In genomic region chr5:64809864-64810263, GRCm38 (mm10) we compare ENCODE assay signal across 9 mouse cellular contexts. TPM values are rescaled to one million over a fixed set of nuclear protein-coding genes. Genes with fewer than 3 reads are reported as not detected.
DNase-seq lines count a peak whose midpoint lies in the region; ATAC-seq and TF ChIP-seq lines count a peak whose summit lies in the region.
"Had no signal": no experiment of that assay in that cellular context is flagged by ENCODE, and none has a peak within 500 bp of the region (broad histone marks: within the 10 kb centered on the region; RNA-seq: fewer than 3 reads in every experiment).

No protein-coding gene starts in this region.

- H3K4me1 ChIP-seq in kidney, embryonic 14.5 days (ENCODE audit: control insufficient read depth, insufficient read depth, low read length), result peaks cover 76% of the 10 kb centered on the region
- H3K4me1 ChIP-seq in embryonic facial prominence, embryonic 14.5 days (ENCODE audit: control insufficient read depth, insufficient read depth, low read length), result peaks cover 65% of the 10 kb centered on the region
- peaks cover 46% of the 10 kb centered on the region for H3K4me1 ChIP-seq in intestine, postnatal 0 days (replicated peaks; ENCODE audit: control insufficient read depth, insufficient read depth, low read length)

- H3K79me2 ChIP-seq in myocyte (ENCODE audit: control insufficient read depth, insufficient read depth), result peaks cover 89% of the 10 kb centered on the region

- H3K9ac ChIP-seq in kidney, embryonic 14.5 days (ENCODE audit: low read depth, low read length), result no peak overlapping the region
- H3K9ac ChIP-seq in embryonic facial prominence, embryonic 14.5 days (ENCODE audit: low read depth, low read length), result no peak overlapping the region
- no peak overlapping the region for H3K9ac ChIP-seq in intestine, postnatal 0 days (ENCODE audit: low read depth, low read length)

- DNase-seq in kidney, postnatal 4 days, result no peak
- DNase-seq in embryonic facial prominence, embryonic 14.5 days (ENCODE audit: low spot score), result no peak
- no peak for DNase-seq in gastrocnemius, postnatal 36 days
- DNase-seq in retina, postnatal 1 day, result no peak

- 88% methylated on average over 11 of the region's 11 CpGs for WGBS in kidney, embryonic 14.5 days
- 87% methylated on average over 11 of the region's 11 CpGs for WGBS in embryonic facial prominence, embryonic 14.5 days
- 56% methylated on average over 11 of the region's 11 CpGs for WGBS in intestine, postnatal 0 days

- no peaks in the 10 kb centered on the region for H3K27me3 ChIP-seq in kidney, embryonic 14.5 days (ENCODE audit: control insufficient read depth, insufficient read depth, low read length)
- no peaks in the 10 kb centered on the region for H3K27me3 ChIP-seq in embryonic facial prominence, embryonic 14.5 days (replicated peaks; ENCODE audit: control insufficient read depth, insufficient read depth, low read length)
- H3K27me3 ChIP-seq in intestine, postnatal 0 days (replicated peaks; ENCODE audit: control insufficient read depth, insufficient read depth, low read length), result no peaks in the 10 kb centered on the region
- H3K27me3 ChIP-seq in myocyte (ENCODE audit: control insufficient read depth, insufficient read depth, insufficient read length), result no peaks in the 10 kb centered on the region
- H3K27me3 ChIP-seq: Patski had no signal

- intact Hi-C loops in gastrocnemius, postnatal 36 days (cut with DNase I), result loop anchor here (5.0 kb wide), 2 partner anchors 228 to 523 kb away; no protein-coding TSS in a partner anchor

- no peak for TF ChIP-seq CTCF in intestine, postnatal 0 days (IDR thresholded peaks at IDR 0.05; ENCODE audit: low read depth)

- H3ac ChIP-seq in myocyte (ENCODE audit: control insufficient read depth, insufficient read length), result no peak overlapping the region

- H3K36me3 ChIP-seq in kidney, embryonic 14.5 days (ENCODE audit: control insufficient read depth, insufficient read depth, low read length), result peaks cover 6% of the 10 kb centered on the region; the same call in 1 of the 2 replicates
- H3K36me3 ChIP-seq in embryonic facial prominence, embryonic 14.5 days (ENCODE audit: control insufficient read depth, insufficient read depth, low read length), result 0 out of 2 replicates have a peak, but pooled peaks cover 11% of the 10 kb centered on the region
- peaks cover 6% of the 10 kb centered on the region; the same call in 1 of the 2 replicates for H3K36me3 ChIP-seq in intestine, postnatal 0 days (ENCODE audit: control insufficient read depth, insufficient read depth)
- H3K36me3 ChIP-seq in myocyte (ENCODE audit: control insufficient read depth, insufficient read depth), result peaks cover 9% of the 10 kb centered on the region

- TF ChIP-seq POLR2A in myocyte (IDR thresholded peaks at IDR 0.05; ENCODE audit: insufficient read length, low read depth), result no peak

- no peak overlapping the region for H3K4me2 ChIP-seq in kidney, embryonic 14.5 days (replicated peaks; ENCODE audit: low read depth, low read length)
- H3K4me2 ChIP-seq in embryonic facial prominence, embryonic 14.5 days (ENCODE audit: low read depth, low read length), result peak overlapping the region; percentile 41; the same call in 1 of the 2 replicates
- no peak overlapping the region; the same call in 1 of the 2 replicates for H3K4me2 ChIP-seq in intestine, postnatal 0 days (replicated peaks; ENCODE audit: low read depth)
- peak overlapping the region; percentile 95 for H3K4me2 ChIP-seq in myocyte (ENCODE audit: low read depth)

- H3K27ac ChIP-seq in kidney, embryonic 14.5 days (ENCODE audit: low read depth, low read length), result peak overlapping the region; percentile 79; the same call in 1 of the 2 replicates
- peak overlapping the region; percentile 85; the same call in 1 of the 2 replicates for H3K27ac ChIP-seq in embryonic facial prominence, embryonic 14.5 days (replicated peaks; ENCODE audit: low read depth, low read length)
- H3K27ac ChIP-seq in intestine, postnatal 0 days (ENCODE audit: low read depth, low read length), result peak overlapping the region; percentile 92

- H3K9me3 ChIP-seq in kidney, embryonic 14.5 days (ENCODE audit: control insufficient read depth, low read length), result no peaks in the 10 kb centered on the region
- H3K9me3 ChIP-seq in embryonic facial prominence, embryonic 14.5 days (ENCODE audit: control insufficient read depth, low read length), result no peaks in the 10 kb centered on the region
- no peaks in the 10 kb centered on the region for H3K9me3 ChIP-seq in intestine, postnatal 0 days (ENCODE audit: control insufficient read depth)

- no peak for ATAC-seq in kidney, embryonic 14.5 days (ENCODE audit: low FRiP score, low TSS enrichment)
- no peak for ATAC-seq in embryonic facial prominence, embryonic 14.5 days (ENCODE audit: low read depth)
- no peak for ATAC-seq in intestine, postnatal 0 days
- ATAC-seq in cerebellum, adult (ENCODE audit: insufficient number of reproducible peaks, low FRiP score, low TSS enrichment), result no peak
- ATAC-seq: Patski had no signal

- H3K4me3 ChIP-seq in kidney, embryonic 14.5 days (ENCODE audit: low read length), result no peak overlapping the region
- no peak overlapping the region for H3K4me3 ChIP-seq in embryonic facial prominence, embryonic 14.5 days (ENCODE audit: low read depth, low read length)
- H3K4me3 ChIP-seq in intestine, postnatal 0 days (ENCODE audit: low read depth, low read length), result no peak overlapping the region
- no peak overlapping the region for H3K4me3 ChIP-seq in myocyte

TF ChIP-seq in myocyte, 11 proteins besides CTCF, POLR2A, EP300 and RAD21:
- TF ChIP-seq MYOD1 (IDR thresholded peaks at IDR 0.05; ENCODE audit: control insufficient read depth in 1 of 3, insufficient read length in 2 of 3, low read depth in 2 of 3) (no peak), POLR2AphosphoS2 (IDR thresholded peaks at IDR 0.05; ENCODE audit: insufficient read length, low read depth) (peak; percentile 58)

RNA-seq across cellular contexts. Expression of gene Klf3, which starts 6.7 kb away (rescaled TPM):
- polyA plus RNA-seq in kidney, embryonic 14.5 days (2014; fragmentation: Nextera tagmentation; extraction: Ambion mirVana), result 45.1 and 78.4 TPM in 2 replicates
- polyA plus RNA-seq in embryonic facial prominence, embryonic 14.5 days (2014; fragmentation: Nextera tagmentation; extraction: Ambion mirVana), result 58.5 and 65.5 TPM in 2 replicates
- 76.9 and 79.3 TPM in 2 replicates for polyA plus RNA-seq in intestine, postnatal 0 days (2015; fragmentation: Nextera tagmentation; extraction: Ambion mirVana)
- 27.4 TPM for polyA plus RNA-seq in myocyte (2012; fragmentation: generic; extraction: Trizol)
- total RNA-seq in gastrocnemius, postnatal 36 days (2021), result 10 to 100 TPM; 16.4 to 18.0 TPM

Comparison
In these comparisons a context has a peak if more than half of its experiments do, and no peak if none do; other contexts are left out.
1. H3K4me2 ChIP-seq: peak in embryonic facial prominence, embryonic 14.5 days (single experiment) and myocyte (single experiment); none in kidney, embryonic 14.5 days (single experiment) and intestine, postnatal 0 days (single experiment).
2. Peak in every context shown above with its lines, with median percentiles within 50 percentile points of each other: H3K27ac ChIP-seq.